Mouse (Mus musculus) testis, adult 2 months (tissue): ENCODE data around the gene Atg7. TPM values are rescaled to one million over a fixed set of nuclear protein-coding genes. Genes with fewer than 3 reads are reported as not detected.

Source experiments
- H3K27ac ChIP-seq: fragments of 200-500 bp; 2 replicates; pipeline ENCODE4 v1.5.1; 2012; ENCODE audit warnings: low read depth, low read length; ENCODE audit not compliant: control insufficient read depth, insufficient read depth
- H3K27me3 ChIP-seq: fragments of 200-500 bp; 2 replicates; pipeline ENCODE4 v1.6.1; 2012; ENCODE audit warnings: mild to moderate bottlenecking, low read length, moderate library complexity; ENCODE audit not compliant: control insufficient read depth, insufficient read depth
- H3K36me3 ChIP-seq: fragments of 200-500 bp; 2 replicates; pipeline ENCODE4 v1.6.1; 2012; ENCODE audit warnings: mild to moderate bottlenecking, low read length; ENCODE audit not compliant: control insufficient read depth, insufficient read depth
- H3K4me1 ChIP-seq: fragments of 200-500 bp; 2 replicates; pipeline ENCODE4 v1.6.1; 2012; ENCODE audit warnings: low read length; ENCODE audit not compliant: control insufficient read depth, insufficient read depth
- H3K4me3 ChIP-seq: fragments of 200-500 bp; 2 replicates; pipeline ENCODE4 v1.5.1; 2012; ENCODE audit warnings: low read depth, mild to moderate bottlenecking, low read length, moderate library complexity, mixed read lengths; ENCODE audit not compliant: control insufficient read depth
- CTCF ChIP-seq: fragments of 200-500 bp; IDR thresholded peaks from 2 replicates; pipeline ENCODE4 v1.5.1; 2012; ENCODE audit warnings: low read depth, mild to moderate bottlenecking, inconsistent platforms, low read length, moderate library complexity; ENCODE audit not compliant: control insufficient read depth, insufficient read depth, insufficient replicate concordance
- POLR2A ChIP-seq: fragments of 200-500 bp; IDR thresholded peaks from 2 replicates; pipeline ENCODE4 v1.6.1; 2012; ENCODE audit warnings: low read depth, mild to moderate bottlenecking, inconsistent platforms, low read length, moderate library complexity; ENCODE audit not compliant: control insufficient read depth
- polyA plus RNA-seq: library from polyadenylated mRNA; depleted of rRNA; stranded (reverse); fragments of >200 nt; gene quantifications from 2 replicates; pipeline ENCODE4 v1.2.3, GENCODE M21; 2012

The Atg7 gene
- polyA plus RNA-seq, 1 experiment, result 52.0 TPM

DNA sequence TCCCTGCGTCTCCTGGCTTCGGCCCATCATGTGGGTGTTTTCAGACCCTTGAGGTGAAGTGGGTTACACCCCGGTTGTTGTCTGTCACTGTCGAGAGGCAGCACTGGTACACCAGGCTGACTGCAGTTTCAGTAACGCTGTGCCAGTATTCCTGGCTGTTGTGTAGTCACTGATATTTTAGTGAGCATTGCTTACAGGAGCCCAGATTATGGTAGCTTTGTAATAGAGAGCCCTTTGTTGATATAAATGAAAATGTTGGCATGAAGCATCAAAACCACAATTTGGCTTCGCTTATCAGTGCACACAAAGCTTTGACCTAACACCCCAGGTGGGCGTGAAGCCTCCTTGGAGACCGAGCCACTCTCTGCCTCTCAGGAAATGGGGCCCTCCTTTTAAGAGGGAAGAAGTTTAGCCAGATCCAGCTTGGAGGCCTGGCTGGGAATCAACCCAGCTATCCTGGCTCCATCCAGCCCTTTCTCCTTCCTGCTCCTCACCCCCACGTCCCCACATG, 177.1 kb downstream of the Atg7 start:
- TF ChIP-seq POLR2A (no peak), CTCF (no peak)
- H3K27me3 ChIP-seq, result no peaks in the 10 kb centered on the region
- no peak overlapping the region for H3K27ac ChIP-seq
- H3K4me3 ChIP-seq, result no peak overlapping the region
- no peaks in the 10 kb centered on the region; the same call in 1 of the 2 replicates for H3K4me1 ChIP-seq
- no peaks in the 10 kb centered on the region for H3K36me3 ChIP-seq

DNA sequence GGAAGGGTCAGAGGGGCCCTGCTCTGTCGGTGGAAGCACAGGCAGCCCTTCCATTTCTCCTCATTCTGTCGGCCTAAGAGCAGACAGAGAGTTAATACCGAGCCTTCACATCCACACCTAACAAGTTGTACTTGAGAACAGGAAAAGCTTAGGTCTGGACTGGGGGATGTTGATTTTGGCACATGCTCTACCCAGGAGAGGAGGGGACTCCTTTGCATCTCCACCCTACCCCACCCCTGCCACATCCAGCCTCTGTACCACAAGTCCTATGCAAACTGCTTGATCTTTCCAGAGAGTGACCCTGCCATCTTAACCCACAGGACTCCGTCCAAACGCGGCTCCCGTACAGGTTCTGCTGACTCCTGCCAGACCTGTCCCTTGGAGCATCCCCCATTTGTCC, 178.7 kb downstream of the Atg7 start:
- Histone ChIP-seq H3K36me3 (no peaks in the 10 kb centered on the region), H3K4me3 (no peak overlapping the region), H3K27me3 (no peaks in the 10 kb centered on the region), H3K4me1 (no peaks in the 10 kb centered on the region; the same call in 1 of the 2 replicates), H3K27ac (no peak overlapping the region)
- TF ChIP-seq CTCF, result no peak
- no peak for TF ChIP-seq POLR2A

- no peaks in the 10 kb centered on the region for H3K36me3 ChIP-seq
- H3K27me3 ChIP-seq, result no peaks in the 10 kb centered on the region
- H3K4me1 ChIP-seq, result no peaks in the 10 kb centered on the region
- TF ChIP-seq CTCF (no peak), POLR2A (no peak)
- H3K4me3 ChIP-seq, result no peak overlapping the region
- H3K27ac ChIP-seq, result no peak overlapping the region
Observed at GRCm38 (mm10) chr6:114826889-114827288, 184.0 kb downstream of the Atg7 start.

DNA sequence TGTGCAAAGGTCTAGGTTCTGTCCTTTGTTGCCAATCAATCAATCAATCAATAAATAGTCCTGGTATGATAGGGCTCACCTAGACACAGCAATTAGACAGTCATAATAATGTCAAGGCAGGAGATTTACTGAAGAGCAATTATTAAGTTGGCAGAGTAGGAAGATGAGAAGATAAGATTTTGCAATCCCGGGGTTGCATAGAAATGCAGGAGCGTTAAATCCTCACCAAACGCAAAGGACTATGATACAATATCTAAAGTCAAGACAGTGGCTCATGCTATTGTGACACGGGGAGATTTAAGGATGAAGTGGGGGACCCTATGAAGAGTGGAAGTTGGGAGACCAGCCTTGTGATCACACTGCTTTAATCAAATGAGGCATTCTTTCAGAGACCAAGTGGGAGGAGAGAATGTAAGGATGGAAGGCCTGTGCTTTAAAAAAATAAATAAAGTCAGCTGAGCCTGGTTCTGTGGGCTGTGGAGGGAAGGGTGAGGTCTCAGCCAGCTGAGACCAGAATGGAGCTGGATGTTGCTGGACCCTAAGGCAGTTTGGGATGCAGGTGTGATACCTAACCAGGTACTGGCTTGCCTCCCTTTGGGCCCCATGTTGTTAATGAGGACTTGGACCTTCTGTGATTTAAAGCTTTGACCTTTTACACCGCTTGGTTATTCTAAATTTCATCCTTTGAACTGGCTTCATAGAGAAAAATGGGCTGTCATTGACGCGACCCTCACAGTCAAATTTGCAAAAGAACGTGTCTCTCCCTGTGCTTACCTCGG, 187.0 kb downstream of the Atg7 start:
- TF ChIP-seq CTCF (no peak), POLR2A (no peak)

DNA sequence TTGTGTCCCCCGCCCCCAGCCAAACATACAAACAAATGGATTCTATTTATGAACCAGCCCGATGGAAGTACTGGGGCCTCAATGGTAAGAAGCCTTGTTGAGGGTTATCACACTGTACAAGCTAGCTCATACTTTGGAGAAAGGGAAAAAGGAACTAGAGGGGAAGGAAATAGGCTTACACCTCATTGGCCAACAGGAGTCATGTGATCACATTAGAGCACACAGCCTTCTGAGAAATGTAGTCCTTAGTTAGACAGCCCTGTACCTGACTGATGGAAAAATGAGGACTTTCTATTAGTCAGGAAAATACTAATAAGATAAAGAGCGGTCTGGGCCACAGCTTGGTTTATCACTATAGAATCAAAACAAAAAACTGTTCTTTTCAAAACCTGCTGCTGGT, 188.9 kb downstream of the Atg7 start:
- Histone ChIP-seq H3K36me3 (no peaks in the 10 kb centered on the region), H3K4me3 (no peak overlapping the region)

More for the DNA sequence above, 187.0 kb downstream of the Atg7 start:
- no peak overlapping the region for H3K4me3 ChIP-seq
- H3K27me3 ChIP-seq, result no peaks in the 10 kb centered on the region
- H3K27ac ChIP-seq, result no peak overlapping the region
- H3K36me3 ChIP-seq, result no peaks in the 10 kb centered on the region
- no peaks in the 10 kb centered on the region; the same call in 1 of the 2 replicates for H3K4me1 ChIP-seq

DNA sequence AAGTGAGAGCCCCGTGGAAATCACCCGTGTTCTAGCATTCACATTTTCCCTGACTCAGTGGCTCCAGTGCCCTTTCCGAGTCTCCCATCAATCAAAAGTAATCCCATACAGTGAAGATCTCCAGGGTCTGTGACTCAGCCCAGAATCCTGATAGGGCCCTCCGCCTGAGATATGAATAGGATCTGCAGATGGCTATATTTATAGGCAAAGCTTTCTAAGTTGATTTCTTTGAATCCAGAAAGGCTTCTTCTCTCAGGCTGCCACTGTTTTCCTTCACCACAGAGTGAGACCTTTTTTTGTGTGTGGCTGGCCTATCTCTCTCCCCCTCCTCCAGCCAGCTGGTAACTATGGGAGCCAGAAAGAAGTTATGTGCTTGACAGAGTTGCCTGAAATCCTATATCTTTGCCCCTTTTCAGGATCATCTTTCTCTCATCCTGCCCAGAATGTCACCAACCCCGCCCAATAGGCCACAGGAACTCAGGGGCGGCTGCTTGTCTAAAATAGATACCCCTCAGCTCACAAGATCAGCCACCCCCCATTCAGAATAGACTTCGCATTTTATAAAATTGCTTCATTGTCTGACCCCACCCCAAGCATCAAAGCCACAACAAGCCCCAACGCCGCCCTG, 190.3 kb downstream of the Atg7 start:
- no peaks in the 10 kb centered on the region for H3K36me3 ChIP-seq
- no peaks in the 10 kb centered on the region for H3K27me3 ChIP-seq
- TF ChIP-seq POLR2A, result no peak
- TF ChIP-seq CTCF, result no peak
- H3K4me1 ChIP-seq, result no peaks in the 10 kb centered on the region; the same call in 1 of the 2 replicates
- no peak overlapping the region for H3K27ac ChIP-seq
- no peak overlapping the region for H3K4me3 ChIP-seq

More for the DNA sequence above, 188.9 kb downstream of the Atg7 start:
- Histone ChIP-seq H3K4me1 (no peaks in the 10 kb centered on the region; the same call in 1 of the 2 replicates), H3K27me3 (no peaks in the 10 kb centered on the region), H3K27ac (no peak overlapping the region)
- TF ChIP-seq CTCF (no peak), POLR2A (no peak)

- H3K27ac ChIP-seq, result no peak overlapping the region
- TF ChIP-seq POLR2A (no peak), CTCF (no peak)
Observed at GRCm38 (mm10) chr6:114833791-114834346, 191.0 kb downstream of the Atg7 start.

More at GRCm38 (mm10) chr6:114833791-114834346, 191.0 kb downstream of the Atg7 start:
- H3K27me3 ChIP-seq, result no peaks in the 10 kb centered on the region
- no peak overlapping the region for H3K4me3 ChIP-seq
- H3K36me3 ChIP-seq, result no peaks in the 10 kb centered on the region
- no peaks in the 10 kb centered on the region; the same call in 1 of the 2 replicates for H3K4me1 ChIP-seq
